Mouse (Mus musculus) cortical plate, adult 2 months (tissue): ENCODE results near the gene Ube2h.

ENCODE experiments used
- CTCF ChIP-seq: fragments of 200-500 bp; IDR thresholded peaks from 2 replicates; pipeline ENCODE4 v1.5.1; 2011; ENCODE audit warnings: mild to moderate bottlenecking, control low read depth, low read length; ENCODE audit not compliant: insufficient read depth; ENCODE audit errors: extremely low read depth
- POLR2A ChIP-seq: fragments of 200-500 bp; IDR thresholded peaks from 2 replicates; pipeline ENCODE4 v1.6.1; 2011; ENCODE audit warnings: mild to moderate bottlenecking, low read length, control low read depth; ENCODE audit not compliant: insufficient read depth; ENCODE audit errors: extremely low read depth

DNA sequence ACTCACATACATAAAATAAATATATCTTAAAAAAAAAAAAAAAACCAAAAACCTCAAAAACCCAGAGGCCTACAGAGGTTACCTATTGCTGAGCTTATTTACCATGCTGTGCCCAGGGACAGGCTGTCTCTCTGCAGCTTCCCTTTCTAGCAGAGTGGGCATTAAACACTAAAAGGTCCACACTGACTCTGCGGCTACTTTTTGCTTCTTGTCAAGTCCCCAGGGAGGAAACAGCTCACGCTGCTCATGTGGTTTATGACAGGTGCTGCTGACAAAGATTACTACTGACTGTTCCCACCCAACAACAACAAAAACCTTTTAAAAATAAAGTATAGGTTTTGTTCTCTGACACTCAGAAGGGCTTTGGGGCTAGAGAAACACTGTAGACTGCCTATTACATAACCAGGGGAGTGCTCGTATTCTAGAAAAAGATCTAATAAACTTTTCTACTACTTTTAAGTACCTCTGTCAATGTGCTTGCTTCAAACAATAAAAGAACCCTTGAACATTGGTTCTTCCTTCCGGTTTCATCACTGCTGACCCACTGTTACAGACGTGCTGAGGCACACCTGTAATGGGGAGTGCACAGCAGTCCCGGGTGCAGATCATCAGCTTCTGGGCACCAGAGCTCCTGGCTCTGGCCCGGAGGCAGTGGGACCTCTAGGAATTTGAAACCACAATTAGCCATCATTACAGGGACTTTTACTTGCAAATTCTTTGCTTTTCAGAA, 77.2 kb downstream of the Ube2h start:
- TF ChIP-seq CTCF (no peak), POLR2A (no peak)
